Mouse (Mus musculus) splenic B cell, adult 2 months (primary cell): ENCODE data around the gene Dffa.
"Not testable (repeated sequence)": the region's sequence is repeated elsewhere in the genome, so short reads cannot be mapped to it uniquely, and the experiment has no call there.

Experiments used
- DNase-seq: peaks from one replicate; pipeline ENCODE4 v3.0.0-alpha.2; 2011; ENCODE audit warnings: low read depth, low spot score
- H3K27me3 ChIP-seq: 2 replicates; pipeline ENCODE4 v1.6.1; 2012; ENCODE audit warnings: mild to moderate bottlenecking, low read length, moderate library complexity, mixed read lengths; ENCODE audit not compliant: control insufficient read depth, poor library complexity, insufficient read depth, severe bottlenecking
- H3K36me3 ChIP-seq: 2 replicates; pipeline ENCODE4 v1.6.1; 2012; ENCODE audit warnings: mild to moderate bottlenecking, low read length, moderate library complexity, mixed read lengths; ENCODE audit not compliant: control insufficient read depth, poor library complexity, insufficient read depth, severe bottlenecking

The Dffa gene

GRCm38 (mm10) chr4:149078261-149078660 is 25.7 kb upstream of the Dffa start:
- no peak for DNase-seq
- no peaks in the 10 kb centered on the region for H3K36me3 ChIP-seq
- H3K27me3 ChIP-seq = no peaks in the 10 kb centered on the region

- Histone ChIP-seq H3K36me3 (no peaks in the 10 kb centered on the region), H3K27me3 (no peaks in the 10 kb centered on the region)
- DNase-seq = no peak
These were observed 24.3 kb upstream of the Dffa start for GRCm38 (mm10) chr4:149079629-149080028.

- Histone ChIP-seq H3K27me3 (no peaks in the 10 kb centered on the region), H3K36me3 (no peaks in the 10 kb centered on the region)
- DNase-seq = no peak
These were observed 23.8 kb upstream of the Dffa start for GRCm38 (mm10) chr4:149080111-149080510.

- no peaks in the 10 kb centered on the region for H3K27me3 ChIP-seq
- H3K36me3 ChIP-seq = no peaks in the 10 kb centered on the region
- no peak for DNase-seq
These were observed 22.4 kb upstream of the Dffa start for GRCm38 (mm10) chr4:149081528-149081927.

- DNase-seq = no peak
- Histone ChIP-seq H3K36me3 (no peaks in the 10 kb centered on the region), H3K27me3 (no peaks in the 10 kb centered on the region)
These were observed 18.6 kb upstream of the Dffa start for GRCm38 (mm10) chr4:149085381-149085780.

GRCm38 (mm10) chr4:149091364-149091763 is 12.6 kb upstream of the Dffa start:
- Histone ChIP-seq H3K36me3 (no peaks in the 10 kb centered on the region), H3K27me3 (no peaks in the 10 kb centered on the region)
- no peak for DNase-seq

- Histone ChIP-seq H3K27me3 (no peaks in the 10 kb centered on the region), H3K36me3 (no peaks in the 10 kb centered on the region)
- DNase-seq = no peak
These were observed 6.0 kb upstream of the Dffa start for GRCm38 (mm10) chr4:149097956-149098355.

- H3K36me3 ChIP-seq = no peaks in the 10 kb centered on the region
- no peaks in the 10 kb centered on the region for H3K27me3 ChIP-seq
- DNase-seq = no peak
These were observed 5.4 kb upstream of the Dffa start for GRCm38 (mm10) chr4:149098571-149098970.

GRCm38 (mm10) chr4:149099369-149100017 is 4.5 kb upstream of the Dffa start, which contains the start of gene Pex14:
Pex14 (minus strand) TSS chr4:149099876.
- Histone ChIP-seq H3K36me3 (no peaks in the 10 kb centered on the region), H3K27me3 (no peaks in the 10 kb centered on the region)
- peak; percentile 87 for DNase-seq

- not testable (repeated sequence) for DNase-seq, H3K27me3 ChIP-seq, H3K36me3 ChIP-seq
These were observed 3.5 kb upstream of the Dffa start for GRCm38 (mm10) chr4:149100449-149100848.

- no peaks in the 10 kb centered on the region for H3K27me3 ChIP-seq
- DNase-seq = no peak
- no peaks in the 10 kb centered on the region for H3K36me3 ChIP-seq
These were observed 2.5 kb upstream of the Dffa start for GRCm38 (mm10) chr4:149101456-149101855.

- H3K36me3 ChIP-seq, DNase-seq, H3K27me3 ChIP-seq: not testable (repeated sequence)
These were observed 16.1 kb downstream of the Dffa start for GRCm38 (mm10) chr4:149119978-149120562.

GRCm38 (mm10) chr4:149123432-149123831 is 19.5 kb downstream of the Dffa start:
- no peaks in the 10 kb centered on the region for H3K27me3 ChIP-seq
- DNase-seq = no peak
- H3K36me3 ChIP-seq = no peaks in the 10 kb centered on the region

GRCm38 (mm10) chr4:149125341-149126114 is 21.6 kb downstream of the Dffa start:
- Histone ChIP-seq H3K36me3 (no peaks in the 10 kb centered on the region), H3K27me3 (no peaks in the 10 kb centered on the region)
- DNase-seq = no peak

- Histone ChIP-seq H3K36me3 (no peaks in the 10 kb centered on the region), H3K27me3 (no peaks in the 10 kb centered on the region)
- DNase-seq = no peak
These were observed 22.2 kb downstream of the Dffa start for GRCm38 (mm10) chr4:149126115-149126509.
